Mouse (Mus musculus) liver, embryonic 15.5 days (tissue): ENCODE measurements around the gene Ramp3. TPM values are rescaled to one million over a fixed set of nuclear protein-coding genes. Genes with fewer than 3 reads are reported as not detected.

Experiments
- ATAC-seq: fragments of 200-750 bp; cut with Nextera tagmentation; 2 replicates; pipeline ENCODE4 v1.8.0; 2017; ENCODE audit warnings: moderate number of reproducible peaks, mild to moderate bottlenecking, moderate library complexity; ENCODE audit not compliant: insufficient read depth
- H3K27ac ChIP-seq: fragments of 300-500 bp; sonication (generic); replicated peaks from 2 replicates; pipeline ENCODE4 v1.5.1; 2015; ENCODE audit warnings: mild to moderate bottlenecking, inconsistent platforms
- H3K27me3 ChIP-seq: fragments of 300-500 bp; sonication (generic); 2 replicates; pipeline ENCODE4 v1.6.1; 2015; ENCODE audit warnings: mild to moderate bottlenecking, inconsistent platforms
- H3K36me3 ChIP-seq: fragments of 300-500 bp; sonication (generic); replicated peaks from 2 replicates; pipeline ENCODE4 v1.6.1; 2015; ENCODE audit warnings: moderate library complexity, mild to moderate bottlenecking, inconsistent platforms
- H3K4me1 ChIP-seq: fragments of 300-500 bp; sonication (generic); replicated peaks from 2 replicates; pipeline ENCODE4 v1.6.1; 2015; ENCODE audit warnings: inconsistent platforms
- H3K4me2 ChIP-seq: fragments of 300-500 bp; sonication (generic); 2 replicates; pipeline ENCODE4 v1.6.1; 2015; ENCODE audit warnings: moderate library complexity, mild to moderate bottlenecking, inconsistent platforms
- H3K4me3 ChIP-seq: fragments of 300-500 bp; sonication (generic); replicated peaks from 2 replicates; pipeline ENCODE4 v1.5.1; 2015; ENCODE audit warnings: mild to moderate bottlenecking, inconsistent platforms
- H3K9ac ChIP-seq: fragments of 300-500 bp; sonication (generic); 2 replicates; pipeline ENCODE4 v1.6.1; 2015; ENCODE audit warnings: moderate library complexity, mild to moderate bottlenecking, inconsistent platforms
- H3K9me3 ChIP-seq: fragments of 300-500 bp; sonication (generic); replicated peaks from 2 replicates; pipeline ENCODE4 v1.6.1; 2016; ENCODE audit warnings: inconsistent platforms
- WGBS: fragments of 180-500 bp; shearing (Covaris S2); methylation state at CpG from one replicate; pipeline ENCODE4 v1.1.7; 2015; ENCODE audit warnings: mixed read lengths; ENCODE audit not compliant: insufficient replicate concordance; 5-methylcytosine and 5-hydroxymethylcytosine counted together
- polyA plus RNA-seq: library from polyadenylated mRNA; unstranded; fragments of >200 nt; fragmentation: Nextera tagmentation; extraction: Ambion mirVana; gene quantifications from 2 replicates; pipeline ENCODE4 v1.2.1, GENCODE M21; 2015

Ramp3 gene
- polyA plus RNA-seq, 1 experiment from 2014 or later = 0.09 TPM

- no peak for ATAC-seq
- Histone ChIP-seq H3K36me3 (no peaks in the 10 kb centered on the region), H3K9ac (no peak overlapping the region), H3K4me2 (peak overlapping the region; percentile 11; the same call in 1 of the 2 replicates), H3K4me3 (no peak overlapping the region), H3K27me3 (no peaks in the 10 kb centered on the region), H3K9me3 (no peaks in the 10 kb centered on the region), H3K27ac (no peak overlapping the region), H3K4me1 (no peaks in the 10 kb centered on the region)
- WGBS = 7% methylated on average over 12 of the region's 12 CpGs
Observed at GRCm38 (mm10) chr11:6695176-6695575, 36.9 kb downstream of the Ramp3 start.

- Histone ChIP-seq H3K27ac (no peak overlapping the region), H3K9ac (no peak overlapping the region), H3K9me3 (no peaks in the 10 kb centered on the region), H3K4me1 (no peaks in the 10 kb centered on the region), H3K4me3 (no peak overlapping the region), H3K36me3 (no peaks in the 10 kb centered on the region), H3K4me2 (no peak overlapping the region), H3K27me3 (no peaks in the 10 kb centered on the region)
- 54% methylated on average over 8 of the region's 8 CpGs for WGBS
- no peak for ATAC-seq
Observed at GRCm38 (mm10) chr11:6696551-6696950, 38.2 kb downstream of the Ramp3 start.

- ATAC-seq = no peak
- H3K4me1 ChIP-seq = no peaks in the 10 kb centered on the region
- H3K4me2 ChIP-seq = no peak overlapping the region
- 74% methylated on average over 10 of the region's 10 CpGs for WGBS
- H3K27me3 ChIP-seq = no peaks in the 10 kb centered on the region
- no peak overlapping the region for H3K4me3 ChIP-seq
- no peak overlapping the region for H3K9ac ChIP-seq
- H3K9me3 ChIP-seq = no peaks in the 10 kb centered on the region
- no peaks in the 10 kb centered on the region for H3K36me3 ChIP-seq
- no peak overlapping the region for H3K27ac ChIP-seq
Observed at GRCm38 (mm10) chr11:6697751-6698150, 39.4 kb downstream of the Ramp3 start.

GRCm38 (mm10) chr11:6698281-6698680 lies 40.0 kb downstream of the Ramp3 start:
- Histone ChIP-seq H3K4me2 (no peak overlapping the region), H3K27me3 (no peaks in the 10 kb centered on the region), H3K36me3 (no peaks in the 10 kb centered on the region), H3K9ac (no peak overlapping the region), H3K4me1 (no peaks in the 10 kb centered on the region), H3K4me3 (no peak overlapping the region), H3K27ac (no peak overlapping the region), H3K9me3 (no peaks in the 10 kb centered on the region)
- 66% methylated on average over 10 of the region's 10 CpGs for WGBS
- no peak for ATAC-seq

GRCm38 (mm10) chr11:6702258-6702657 lies 43.9 kb downstream of the Ramp3 start:
- H3K4me1 ChIP-seq = no peaks in the 10 kb centered on the region
- no peak for ATAC-seq
- H3K27ac ChIP-seq = no peak overlapping the region
- no peak overlapping the region for H3K4me2 ChIP-seq
- 43% methylated on average over 3 of the region's 3 CpGs for WGBS
- H3K36me3 ChIP-seq = no peaks in the 10 kb centered on the region
- H3K4me3 ChIP-seq = no peak overlapping the region
- no peaks in the 10 kb centered on the region for H3K9me3 ChIP-seq
- H3K27me3 ChIP-seq = no peaks in the 10 kb centered on the region
- no peak overlapping the region for H3K9ac ChIP-seq

GRCm38 (mm10) chr11:6704851-6705250 lies 46.5 kb downstream of the Ramp3 start:
- ATAC-seq = no peak
- WGBS = 64% methylated on average over 6 of the region's 6 CpGs
- no peaks in the 10 kb centered on the region for H3K4me1 ChIP-seq

GRCm38 (mm10) chr11:6705516-6705915 lies 47.2 kb downstream of the Ramp3 start:
- no peaks in the 10 kb centered on the region for H3K36me3 ChIP-seq
- H3K4me1 ChIP-seq = no peaks in the 10 kb centered on the region
- H3K27ac ChIP-seq = no peak overlapping the region
- 60% methylated on average over 5 of the region's 5 CpGs for WGBS
- H3K9me3 ChIP-seq = no peaks in the 10 kb centered on the region
- H3K27me3 ChIP-seq = no peaks in the 10 kb centered on the region
- no peak overlapping the region for H3K9ac ChIP-seq
- H3K4me3 ChIP-seq = no peak overlapping the region
- no peak overlapping the region for H3K4me2 ChIP-seq
- no peak for ATAC-seq

More at GRCm38 (mm10) chr11:6704851-6705250, 46.5 kb downstream of the Ramp3 start:
- Histone ChIP-seq H3K9me3 (no peaks in the 10 kb centered on the region), H3K36me3 (no peaks in the 10 kb centered on the region), H3K4me3 (no peak overlapping the region), H3K27ac (no peak overlapping the region), H3K4me2 (no peak overlapping the region), H3K9ac (no peak overlapping the region), H3K27me3 (no peaks in the 10 kb centered on the region)

- ATAC-seq = no peak
Observed at GRCm38 (mm10) chr11:6706796-6707195, 48.5 kb downstream of the Ramp3 start.

GRCm38 (mm10) chr11:6708437-6708836 lies 50.1 kb downstream of the Ramp3 start:
- Histone ChIP-seq H3K27ac (no peak overlapping the region), H3K9me3 (no peaks in the 10 kb centered on the region), H3K4me3 (no peak overlapping the region), H3K9ac (no peak overlapping the region), H3K36me3 (no peaks in the 10 kb centered on the region), H3K4me1 (no peaks in the 10 kb centered on the region), H3K4me2 (no peak overlapping the region), H3K27me3 (no peaks in the 10 kb centered on the region)
- 73% methylated on average over 7 of the region's 7 CpGs for whole genome bisulfite sequencing
- no peak for ATAC-seq

More at GRCm38 (mm10) chr11:6706796-6707195, 48.5 kb downstream of the Ramp3 start:
- 78% methylated on average over 13 of the region's 13 CpGs for WGBS
- Histone ChIP-seq H3K27ac (no peak overlapping the region), H3K4me2 (no peak overlapping the region), H3K4me3 (no peak overlapping the region), H3K36me3 (no peaks in the 10 kb centered on the region), H3K27me3 (no peaks in the 10 kb centered on the region), H3K9me3 (no peaks in the 10 kb centered on the region), H3K9ac (no peak overlapping the region), H3K4me1 (no peaks in the 10 kb centered on the region)

- Histone ChIP-seq H3K9ac (no peak overlapping the region), H3K4me2 (no peak overlapping the region), H3K36me3 (no peaks in the 10 kb centered on the region), H3K27me3 (no peaks in the 10 kb centered on the region), H3K27ac (no peak overlapping the region), H3K4me1 (no peaks in the 10 kb centered on the region), H3K9me3 (no peaks in the 10 kb centered on the region), H3K4me3 (no peak overlapping the region)
- WGBS = 50% methylated on average over 2 of the region's 2 CpGs
- ATAC-seq = no peak
Observed at GRCm38 (mm10) chr11:6710409-6710808, 52.1 kb downstream of the Ramp3 start.

- no peaks in the 10 kb centered on the region for H3K27me3 ChIP-seq
- no peak for ATAC-seq
- H3K4me2 ChIP-seq = no peak overlapping the region
- no peak overlapping the region for H3K27ac ChIP-seq
- H3K9ac ChIP-seq = no peak overlapping the region
- H3K36me3 ChIP-seq = no peaks in the 10 kb centered on the region
- no peaks in the 10 kb centered on the region for H3K4me1 ChIP-seq
- 70% methylated on average over 5 of the region's 5 CpGs for WGBS
- H3K9me3 ChIP-seq = no peaks in the 10 kb centered on the region
- no peak overlapping the region for H3K4me3 ChIP-seq
Observed at GRCm38 (mm10) chr11:6720746-6721145, 62.4 kb downstream of the Ramp3 start.

GRCm38 (mm10) chr11:6726921-6727320 lies 68.6 kb downstream of the Ramp3 start:
- Histone ChIP-seq H3K4me1 (no peaks in the 10 kb centered on the region), H3K27ac (no peak overlapping the region), H3K9ac (no peak overlapping the region), H3K27me3 (no peaks in the 10 kb centered on the region), H3K36me3 (no peaks in the 10 kb centered on the region), H3K9me3 (no peaks in the 10 kb centered on the region), H3K4me2 (no peak overlapping the region), H3K4me3 (no peak overlapping the region)
- ATAC-seq = no peak
- 79% methylated on average over 5 of the region's 5 CpGs for whole genome bisulfite sequencing
